Mouse (Mus musculus) E14TG2a.4 (cell line): ENCODE measurements around the gene Ptpn6.
"Not testable (repeated sequence)": the region's sequence is repeated elsewhere in the genome, so short reads cannot be mapped to it uniquely, and the experiment has no call there.

ENCODE experiments used
- H3K27me3 ChIP-seq: 2 replicates; pipeline ENCODE4 v1.6.1; 2014; ENCODE audit warnings: low read length, control low read depth; ENCODE audit not compliant: insufficient read depth
- H3K36me3 ChIP-seq: 2 replicates; pipeline ENCODE4 v1.6.1; 2014; ENCODE audit warnings: low read length, control low read depth; ENCODE audit not compliant: insufficient read depth
- H3K4me1 ChIP-seq: replicated peaks from 2 replicates; pipeline ENCODE4 v1.6.1; 2014; ENCODE audit warnings: low read depth, low read length, control low read depth
- H3K4me3 ChIP-seq: replicated peaks from 2 replicates; pipeline ENCODE4 v1.5.1; 2014; ENCODE audit warnings: mild to moderate bottlenecking, low read length
- H3K9me3 ChIP-seq: 2 replicates; pipeline ENCODE4 v1.6.1; 2014; ENCODE audit warnings: low read length, control low read depth
- CTCF ChIP-seq: conservative IDR thresholded peaks from 2 replicates; pipeline ENCODE4 v1.5.1; 2014; ENCODE audit warnings: low read length
- NANOG ChIP-seq: IDR thresholded peaks from 2 replicates; pipeline ENCODE4 v1.6.1; 2014; ENCODE audit warnings: borderline replicate concordance, low read length, mixed read lengths
- POU5F1 ChIP-seq: IDR thresholded peaks from 2 replicates; pipeline ENCODE4 v1.6.1; 2014; ENCODE audit warnings: low read length, borderline replicate concordance

The Ptpn6 gene

DNA sequence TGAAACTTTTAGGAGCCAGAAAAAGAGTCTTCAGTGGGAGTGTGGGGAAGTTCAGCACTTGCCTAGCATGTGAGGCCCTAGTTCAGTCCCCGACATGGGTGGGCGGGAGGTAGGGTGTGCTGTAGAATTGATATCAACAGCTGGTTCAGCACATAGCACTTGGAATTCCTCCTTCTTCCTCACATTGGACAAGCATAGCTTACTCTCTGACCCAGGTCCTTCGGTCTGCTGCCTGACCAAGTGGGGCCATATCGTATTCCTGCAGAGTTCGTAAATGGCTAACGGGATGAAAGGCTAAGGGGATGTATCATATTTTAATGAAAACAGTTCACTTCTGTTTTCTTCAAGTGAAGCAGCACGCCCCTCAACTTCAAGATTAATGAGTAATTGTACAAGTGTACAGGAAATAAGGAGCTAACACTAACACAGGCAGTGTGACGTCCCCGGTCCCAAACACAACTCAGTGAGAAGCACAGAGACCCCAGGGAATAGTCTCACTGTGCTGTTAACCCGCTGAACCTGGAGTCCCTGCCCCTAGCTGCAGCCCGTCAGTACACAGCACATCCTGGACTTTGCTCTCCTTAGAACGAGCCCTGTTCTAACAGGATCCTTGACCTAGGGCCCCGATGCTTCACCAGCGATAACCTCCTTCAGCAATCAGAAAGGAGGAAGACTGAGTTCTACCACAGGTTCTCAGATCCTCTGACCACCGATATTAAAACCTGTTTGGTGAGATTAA lies 45.1 kb downstream of the Ptpn6 start:
- TF ChIP-seq NANOG (no peak), CTCF (no peak), POU5F1 (no peak)
- peaks cover 28% of the 10 kb centered on the region for H3K36me3 ChIP-seq

DNA sequence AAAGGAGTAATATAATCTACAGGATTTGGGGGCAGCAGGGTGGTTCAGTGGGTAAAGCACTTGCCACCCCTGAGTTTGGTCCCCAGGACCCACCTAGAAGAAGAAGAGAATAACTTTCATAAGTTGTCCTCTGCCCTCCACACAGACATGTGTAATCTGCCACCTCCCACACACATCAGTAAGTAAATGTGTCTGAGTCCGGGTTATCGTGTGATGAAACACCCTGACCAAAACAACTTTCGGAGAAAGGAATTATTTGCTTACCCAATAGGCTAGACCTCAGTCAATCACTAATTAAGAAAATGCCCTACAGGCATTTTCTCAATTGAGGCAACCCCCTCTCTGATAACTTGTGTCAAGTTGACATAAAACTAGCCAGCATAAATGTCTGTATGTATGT lies 48.0 kb downstream of the Ptpn6 start:
- H3K27me3 ChIP-seq: no peaks in the 10 kb centered on the region
- TF ChIP-seq CTCF: no peak
- no peak for TF ChIP-seq NANOG
- no peak for TF ChIP-seq POU5F1
- H3K36me3 ChIP-seq: peaks cover 12% of the 10 kb centered on the region
- peaks cover 37% of the 10 kb centered on the region for H3K4me1 ChIP-seq
- no peak overlapping the region for H3K4me3 ChIP-seq
- H3K9me3 ChIP-seq: no peaks in the 10 kb centered on the region

More for the DNA sequence above, 45.1 kb downstream of the Ptpn6 start:
- Histone ChIP-seq H3K27me3 (no peaks in the 10 kb centered on the region), H3K4me3 (no peak overlapping the region), H3K9me3 (no peaks in the 10 kb centered on the region), H3K4me1 (peaks cover 33% of the 10 kb centered on the region)

DNA sequence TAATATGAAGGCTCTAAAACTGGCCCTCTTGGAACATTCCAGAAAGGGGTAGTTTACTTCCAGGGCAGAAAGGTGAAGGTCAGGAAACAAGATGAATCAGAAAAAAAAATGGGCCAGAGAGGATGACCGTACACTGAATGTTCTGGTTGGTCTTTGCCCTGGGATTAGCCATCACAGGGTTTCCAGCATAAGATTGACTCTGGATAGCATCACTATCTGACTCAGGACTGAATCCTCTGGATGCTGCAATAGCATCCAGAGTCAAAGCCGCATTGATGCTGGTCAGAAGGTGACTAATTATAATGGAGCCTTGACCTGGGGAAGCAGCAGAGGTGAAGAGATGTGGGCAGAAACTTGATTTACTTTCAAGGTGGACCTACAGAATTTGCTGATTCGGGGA lies 49.5 kb downstream of the Ptpn6 start:
- no peak for TF ChIP-seq NANOG
- no peak for TF ChIP-seq POU5F1
- no peak for TF ChIP-seq CTCF
- no peaks in the 10 kb centered on the region for H3K27me3 ChIP-seq
- H3K4me3 ChIP-seq: no peak overlapping the region
- no peaks in the 10 kb centered on the region for H3K9me3 ChIP-seq
- peaks cover 37% of the 10 kb centered on the region for H3K4me1 ChIP-seq
- peaks cover 4% of the 10 kb centered on the region; the same call in 1 of the 2 replicates for H3K36me3 ChIP-seq

DNA sequence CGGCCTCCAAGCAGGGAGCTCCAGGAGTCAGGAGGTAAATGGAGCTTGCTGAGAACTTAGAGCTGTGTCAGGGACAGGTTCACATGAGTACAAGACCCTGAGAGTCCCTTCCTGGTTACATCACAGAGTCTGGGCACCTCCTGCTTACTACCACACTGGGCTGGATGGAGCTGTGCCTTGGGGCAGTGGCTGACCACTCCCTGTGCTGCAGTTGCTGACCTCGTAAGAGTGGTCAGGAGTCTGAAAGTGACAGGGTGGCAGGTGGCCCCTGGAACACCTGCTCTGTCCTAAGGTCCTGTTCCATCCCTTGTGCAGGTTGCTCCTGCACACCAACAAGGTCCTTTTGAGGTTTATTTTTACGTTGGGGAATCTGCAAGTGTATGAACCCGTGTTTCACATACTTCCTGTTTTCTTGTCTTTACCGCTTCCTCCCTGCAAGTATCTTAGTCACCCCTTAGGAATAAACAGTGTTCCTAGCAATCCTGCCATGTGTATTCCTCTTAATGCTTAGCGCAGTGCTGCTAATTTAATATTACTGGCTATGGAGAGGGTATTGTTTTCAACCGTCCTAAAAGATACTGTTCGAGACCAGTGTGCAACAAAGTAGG lies 50.3 kb downstream of the Ptpn6 start:
- Histone ChIP-seq H3K36me3 (peaks cover 4% of the 10 kb centered on the region; the same call in 1 of the 2 replicates), H3K9me3 (no peaks in the 10 kb centered on the region), H3K27me3 (no peaks in the 10 kb centered on the region), H3K4me1 (peaks cover 36% of the 10 kb centered on the region), H3K4me3 (no peak overlapping the region)
- TF ChIP-seq POU5F1 (no peak), NANOG (no peak), CTCF (no peak)

DNA sequence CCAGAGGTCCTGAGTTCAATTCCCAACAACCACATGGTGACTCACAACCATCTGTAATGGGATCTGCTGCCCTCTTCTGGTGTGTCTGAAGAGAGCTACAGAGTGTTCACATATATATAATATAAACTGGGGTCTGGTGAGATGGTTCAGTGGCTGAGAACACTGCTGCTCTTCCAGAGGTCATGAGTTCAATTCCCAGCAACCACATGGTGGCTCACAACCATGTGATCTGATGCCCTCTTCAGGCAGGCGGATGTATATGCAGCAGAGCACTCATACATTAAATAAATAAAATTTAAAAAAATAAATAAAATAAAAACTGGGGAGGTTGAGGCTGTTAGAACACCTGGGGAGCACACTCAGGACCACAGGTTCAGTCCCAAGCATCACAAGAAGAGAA lies 51.9 kb downstream of the Ptpn6 start:
- H3K4me3 ChIP-seq, H3K9me3 ChIP-seq, H3K27me3 ChIP-seq, H3K36me3 ChIP-seq: not testable (repeated sequence)
- TF ChIP-seq CTCF: peak; percentile 42
- peaks cover 30% of the 10 kb centered on the region for H3K4me1 ChIP-seq

DNA sequence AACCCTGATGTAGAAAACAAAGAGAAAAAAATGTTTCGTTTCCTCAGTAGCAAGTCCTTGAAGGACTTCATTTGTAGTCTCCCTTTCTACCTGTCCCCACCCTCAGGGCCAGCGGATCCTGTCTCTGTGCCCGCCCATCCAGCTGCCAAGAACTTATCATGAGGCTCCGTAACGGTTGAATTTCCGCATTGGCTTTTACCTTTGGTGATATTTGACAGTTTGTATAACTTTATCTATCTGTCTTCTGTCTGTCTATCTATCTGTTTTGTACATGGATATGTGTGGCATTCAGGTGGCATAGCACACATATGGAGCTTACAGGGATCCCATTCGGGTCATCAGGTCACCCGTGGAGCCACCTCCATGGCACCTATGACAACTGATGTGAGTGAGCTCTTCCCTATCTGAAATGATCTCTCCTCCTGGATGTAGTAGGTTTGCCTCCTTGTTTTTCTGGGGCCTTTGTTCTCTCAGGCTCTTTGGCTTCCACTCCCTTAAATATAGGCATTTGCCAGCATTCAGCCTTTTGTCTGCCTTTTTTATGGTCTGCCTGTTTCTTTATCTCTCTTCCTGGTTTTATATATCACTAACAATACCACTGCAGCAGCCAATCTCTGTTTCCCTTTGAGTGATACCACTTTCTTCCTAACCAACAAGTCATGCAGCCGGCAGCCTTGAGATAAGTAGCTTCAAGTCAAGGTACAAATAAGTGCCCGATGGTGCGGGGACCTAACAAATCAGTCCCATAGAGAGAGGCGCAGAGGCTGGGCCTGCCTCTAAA lies 52.7 kb downstream of the Ptpn6 start:
- Histone ChIP-seq H3K36me3 (peaks cover 4% of the 10 kb centered on the region; the same call in 1 of the 2 replicates), H3K4me3 (no peak overlapping the region), H3K4me1 (peaks cover 30% of the 10 kb centered on the region), H3K27me3 (no peaks in the 10 kb centered on the region), H3K9me3 (no peaks in the 10 kb centered on the region)
- TF ChIP-seq CTCF (no peak), POU5F1 (no peak), NANOG (no peak)

DNA sequence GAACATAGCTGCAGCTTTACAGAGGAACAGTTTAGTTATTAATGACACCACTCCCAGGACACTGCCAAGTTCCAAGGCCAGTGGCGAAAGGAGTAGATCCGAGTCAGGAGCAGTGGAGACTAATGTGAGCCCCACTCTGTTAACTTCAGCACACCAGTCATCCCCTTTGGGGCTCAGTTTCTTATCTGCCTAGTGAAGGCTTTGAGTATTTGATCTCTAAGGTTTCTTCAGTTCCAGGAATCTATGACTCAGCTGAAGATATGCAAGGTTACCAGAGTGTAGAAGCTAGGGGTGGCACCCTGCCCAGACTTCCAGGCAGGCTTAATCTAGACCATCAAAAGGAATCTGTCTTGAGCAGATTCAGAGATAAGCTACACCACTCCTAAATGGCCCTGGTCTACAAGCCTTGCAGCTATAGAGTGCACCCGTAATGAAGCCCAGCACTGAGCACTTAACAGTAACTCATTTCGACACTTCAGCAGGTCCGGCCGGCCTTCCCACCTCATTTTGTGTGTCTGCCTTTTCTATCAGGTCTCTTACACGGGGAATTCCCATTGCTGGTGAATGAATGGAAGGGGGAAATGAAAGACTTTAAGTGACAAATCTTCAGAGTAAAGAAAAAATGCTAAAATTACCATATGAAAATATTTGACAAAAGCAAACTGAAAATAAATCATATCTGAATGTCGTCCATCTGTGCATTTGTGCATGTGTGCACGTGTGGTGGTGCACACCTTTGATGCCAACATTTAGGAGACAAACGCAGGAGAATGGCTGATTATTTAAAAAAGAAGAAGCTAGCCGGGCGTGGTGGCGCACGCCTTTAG lies 54.7 kb downstream of the Ptpn6 start:
- H3K4me3 ChIP-seq: no peak overlapping the region
- no peaks in the 10 kb centered on the region for H3K9me3 ChIP-seq
- H3K27me3 ChIP-seq: no peaks in the 10 kb centered on the region
- peaks cover 4% of the 10 kb centered on the region; the same call in 1 of the 2 replicates for H3K36me3 ChIP-seq
- TF ChIP-seq CTCF (no peak), NANOG (no peak), POU5F1 (no peak)
- H3K4me1 ChIP-seq: peaks cover 22% of the 10 kb centered on the region

DNA sequence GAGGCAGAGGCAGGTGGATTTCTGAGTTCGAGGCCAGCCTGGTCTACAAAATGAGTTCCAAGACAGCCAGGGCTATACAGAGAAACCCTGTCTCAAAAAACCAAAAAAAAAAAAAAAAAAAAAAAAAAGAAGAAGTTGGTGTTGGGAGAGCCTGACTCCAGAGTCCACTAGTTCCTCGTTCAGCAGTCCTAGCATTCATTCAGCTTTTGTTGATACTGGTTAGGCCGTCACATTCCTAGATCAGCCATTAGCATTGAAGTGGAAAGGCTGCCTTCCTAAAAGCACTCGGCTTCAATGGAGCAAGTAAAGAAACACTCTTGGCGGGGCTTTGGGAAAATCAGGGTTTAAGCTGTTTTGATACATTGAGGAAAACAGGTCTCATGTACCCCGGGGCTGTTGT lies 56.2 kb downstream of the Ptpn6 start:
- H3K4me1 ChIP-seq: peaks cover 31% of the 10 kb centered on the region
- H3K36me3 ChIP-seq, H3K4me3 ChIP-seq, H3K27me3 ChIP-seq, H3K9me3 ChIP-seq: not testable (repeated sequence)
